Mouse (Mus musculus): ENCODE measurements around the gene Gtf3c1. TPM values are rescaled to one million over a fixed set of nuclear protein-coding genes. Genes with fewer than 3 reads are reported as not detected.

Gene Gtf3c1
- total RNA-seq, 2 experiments from 2014 or later: 60.1 to 65.7 TPM

- no peak for DNase-seq (ENCODE audit: low spot score)
- intact Hi-C loops (cut with DNase I): no loop called here
Observed at GRCm38 (mm10) chr7:125599373-125599973, 108.1 kb downstream of the Gtf3c1 start.

- no peak for DNase-seq (ENCODE audit: low spot score)
- intact Hi-C loops (cut with DNase I): no loop called here
Observed at GRCm38 (mm10) chr7:125597516-125598347, 109.8 kb downstream of the Gtf3c1 start.

- intact Hi-C loops (cut with DNase I): no loop called here
Observed at GRCm38 (mm10) chr7:125597083-125597482, 110.5 kb downstream of the Gtf3c1 start.

GRCm38 (mm10) chr7:125596406-125596805 is 111.2 kb downstream of the Gtf3c1 start:
- intact Hi-C loops (cut with DNase I): no loop called here
- DNase-seq (ENCODE audit: low spot score): no peak

More at GRCm38 (mm10) chr7:125597083-125597482, 110.5 kb downstream of the Gtf3c1 start:
- DNase-seq (ENCODE audit: low spot score): no peak

GRCm38 (mm10) chr7:125593831-125594230 is 113.7 kb downstream of the Gtf3c1 start:
- DNase-seq (ENCODE audit: low spot score): no peak
- intact Hi-C loops (cut with DNase I): no loop called here

Other genes starting within 250 kb of the Gtf3c1 start
- gene Nsmce1, start 216.2 kb downstream of the Gtf3c1 start, total RNA-seq (2021): 10 to 100 TPM; 26.7 to 30.5 TPM
- gene Il4ra, start 155.7 kb downstream of the Gtf3c1 start, total RNA-seq (2021): 10 to 100 TPM; 13.3 to 18.6 TPM
- gene Il21r, start 104.4 kb downstream of the Gtf3c1 start, total RNA-seq (2021): under 1 TPM; 0.29 to 0.67 TPM
- 10 to 100 TPM; 11.2 to 13.5 TPM for gene D430042O09Rik, start 108 bp upstream of the Gtf3c1 start, total RNA-seq (2021)

Measured in heart, postnatal 25 days (tissue).